Mouse (Mus musculus) heart, embryonic 10.5 days (tissue): ENCODE results near the gene Il3. TPM values are rescaled to one million over a fixed set of nuclear protein-coding genes. Genes with fewer than 3 reads are reported as not detected.

Experiments
- DNase-seq: peaks from one replicate; pipeline ENCODE4 v3.0.0-alpha.2; 2017; ENCODE audit warnings: low spot score
- H3K27ac ChIP-seq: fragments of 300-500 bp; sonication (generic); 2 replicates; pipeline ENCODE4 v1.5.1; 2016; ENCODE audit warnings: mild to moderate bottlenecking
- H3K27me3 ChIP-seq: fragments of 300-500 bp; sonication (generic); 2 replicates; pipeline ENCODE4 v1.6.1; 2016; ENCODE audit warnings: mild to moderate bottlenecking; ENCODE audit not compliant: poor library complexity, insufficient read depth, severe bottlenecking
- H3K36me3 ChIP-seq: fragments of 300-500 bp; sonication (generic); 2 replicates; pipeline ENCODE4 v1.6.1; 2016; ENCODE audit warnings: mild to moderate bottlenecking, moderate library complexity
- H3K4me1 ChIP-seq: fragments of 300-500 bp; sonication (generic); 2 replicates; pipeline ENCODE4 v1.6.1; 2016; ENCODE audit warnings: mild to moderate bottlenecking
- H3K4me3 ChIP-seq: fragments of 300-500 bp; sonication (generic); 2 replicates; pipeline ENCODE4 v1.5.1; 2016; ENCODE audit warnings: mild to moderate bottlenecking, moderate library complexity
- H3K9me3 ChIP-seq: fragments of 300-500 bp; sonication (generic); 2 replicates; pipeline ENCODE4 v1.6.1; 2016; ENCODE audit warnings: mild to moderate bottlenecking, moderate library complexity
- WGBS: fragments of 180-500 bp; shearing (Covaris S2); methylation state at CpG from one replicate; pipeline ENCODE4 v1.1.7; 2016; 5-methylcytosine and 5-hydroxymethylcytosine counted together
- polyA plus RNA-seq: library from polyadenylated mRNA; unstranded; fragments of >200 nt; fragmentation: Nextera tagmentation; extraction: Ambion mirVana; gene quantifications from 2 replicates; pipeline ENCODE4 v1.2.1, GENCODE M21; 2016

The Il3 gene
- polyA plus RNA-seq, 1 experiment from 2014 or later: not detected

DNA sequence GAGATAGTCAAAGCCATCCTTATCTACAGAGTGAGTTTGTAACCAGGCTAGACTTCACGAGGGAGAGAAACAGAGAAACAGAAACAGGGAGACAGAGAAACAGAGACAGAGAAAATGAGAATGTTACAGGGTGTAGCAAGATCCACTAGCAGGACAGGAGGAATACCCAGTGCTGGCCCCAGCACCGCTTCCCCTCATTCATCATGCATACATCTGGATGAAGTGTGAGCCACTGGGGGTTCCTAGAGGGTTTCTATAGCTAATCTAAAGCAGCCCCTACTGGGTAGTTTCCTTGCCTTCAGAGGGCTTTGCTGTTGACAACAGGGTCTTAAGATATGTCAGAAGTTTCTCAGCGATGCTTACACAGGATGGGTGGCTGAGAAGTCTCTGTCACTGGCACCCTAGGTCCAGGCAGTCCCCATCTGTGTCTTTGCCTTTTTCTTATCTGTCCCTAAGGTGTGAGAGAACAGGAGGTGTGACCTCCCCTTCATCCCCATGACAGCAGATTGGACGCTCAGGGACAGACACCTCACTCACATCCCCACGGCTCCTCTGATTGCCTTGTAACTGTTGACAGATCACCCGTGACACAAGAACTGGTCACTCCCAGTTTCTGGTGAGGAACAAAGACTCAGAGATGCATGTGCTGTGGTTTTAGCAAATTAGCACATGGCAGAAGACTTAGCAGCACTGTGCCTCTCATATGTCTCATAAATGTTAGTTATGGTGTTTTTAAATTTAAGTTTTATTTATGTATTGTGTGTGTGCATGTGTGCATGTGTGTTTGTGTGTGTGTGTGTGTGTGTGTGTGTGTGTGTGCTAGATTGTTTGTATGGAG, 47.0 kb downstream of the Il3 start:
- Histone ChIP-seq H3K27me3 (peaks cover 20% of the 10 kb centered on the region; the same call in 1 of the 2 replicates), H3K9me3 (no peaks in the 10 kb centered on the region), H3K27ac (no peak overlapping the region), H3K4me1 (peaks cover 14% of the 10 kb centered on the region), H3K36me3 (no peaks in the 10 kb centered on the region), H3K4me3 (no peak overlapping the region)
- peak; percentile 79 for DNase-seq
- WGBS: 26% methylated on average over 6 of the region's 6 CpGs

DNA sequence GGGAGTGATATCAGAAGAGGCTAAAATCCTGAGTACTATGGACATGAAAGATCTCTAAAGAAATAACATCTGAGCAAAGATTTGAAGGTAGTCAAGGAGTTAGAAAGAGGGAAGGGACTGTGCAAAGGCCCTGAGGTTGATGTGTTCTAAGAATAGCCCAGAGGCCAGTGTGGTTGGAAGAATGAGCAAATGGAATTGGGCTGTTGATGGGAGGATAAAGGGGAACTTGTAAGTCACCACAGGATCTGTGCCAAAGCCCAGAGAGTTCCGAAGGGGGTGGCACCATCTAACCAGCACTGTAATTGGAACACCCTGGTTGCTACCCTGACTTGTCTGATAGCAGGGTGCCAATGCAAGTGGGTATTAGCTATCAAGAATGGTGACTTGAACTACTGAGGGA, 47.9 kb downstream of the Il3 start:
- H3K27ac ChIP-seq: no peak overlapping the region
- no peaks in the 10 kb centered on the region for H3K36me3 ChIP-seq
- 92% methylated on average over 1 of the region's 1 CpGs for WGBS
- H3K9me3 ChIP-seq: no peaks in the 10 kb centered on the region
- peaks cover 18% of the 10 kb centered on the region; the same call in 1 of the 2 replicates for H3K27me3 ChIP-seq
- no peak overlapping the region for H3K4me3 ChIP-seq
- peaks cover 14% of the 10 kb centered on the region for H3K4me1 ChIP-seq
- no peak for DNase-seq

DNA sequence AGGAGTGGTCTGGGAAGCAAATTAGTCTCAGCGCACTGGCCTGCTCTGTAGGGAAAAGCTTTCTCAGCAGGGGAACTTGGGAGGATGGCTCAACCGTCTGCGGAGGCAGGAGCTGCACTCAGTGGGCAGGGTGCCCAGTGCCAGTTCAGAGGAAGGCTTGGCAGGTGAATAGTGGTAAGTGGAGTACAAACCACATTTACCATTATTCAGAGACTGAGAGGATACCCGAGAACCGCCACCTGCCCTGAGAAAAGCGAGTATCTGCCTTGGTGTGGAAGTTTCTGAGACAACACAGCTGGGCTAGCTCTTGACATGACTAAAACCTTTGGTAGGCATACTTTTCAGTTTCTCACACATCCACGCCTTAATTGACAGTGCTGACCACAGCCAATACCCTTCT, 49.7 kb downstream of the Il3 start:
- no peak overlapping the region for H3K27ac ChIP-seq
- H3K4me1 ChIP-seq: peaks cover 10% of the 10 kb centered on the region
- DNase-seq: no peak
- H3K4me3 ChIP-seq: no peak overlapping the region
- 66% methylated on average over 7 of the region's 7 CpGs for WGBS
- no peaks in the 10 kb centered on the region for H3K36me3 ChIP-seq
- no peaks in the 10 kb centered on the region for H3K9me3 ChIP-seq
- 0 out of 2 replicates have a peak, but pooled peaks cover 11% of the 10 kb centered on the region for H3K27me3 ChIP-seq

DNA sequence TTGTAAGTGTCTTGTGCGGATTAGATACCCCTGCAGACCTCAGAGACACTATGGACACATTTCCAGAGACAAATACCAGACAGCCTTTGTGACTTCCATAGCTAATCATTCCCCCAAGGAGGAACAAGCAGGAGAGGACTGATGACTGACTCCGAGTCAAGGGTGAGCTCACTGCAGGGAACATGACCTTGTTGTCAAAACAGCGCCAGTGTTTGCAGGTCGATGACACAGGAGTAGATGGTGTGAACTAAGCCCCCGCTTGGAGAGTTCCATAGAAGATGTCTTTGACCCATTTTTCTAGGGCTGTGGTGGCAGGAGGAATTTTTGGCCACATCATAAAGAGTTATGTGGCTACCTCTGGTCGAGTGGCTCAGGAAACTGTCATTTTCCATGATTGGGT, 51.0 kb downstream of the Il3 start:
- Histone ChIP-seq H3K36me3 (no peaks in the 10 kb centered on the region), H3K9me3 (no peaks in the 10 kb centered on the region), H3K27ac (no peak overlapping the region), H3K27me3 (0 out of 2 replicates have a peak, but pooled peaks cover 11% of the 10 kb centered on the region), H3K4me1 (peaks cover 10% of the 10 kb centered on the region), H3K4me3 (no peak overlapping the region)
- no peak for DNase-seq
- 66% methylated on average over 6 of the region's 6 CpGs for WGBS

Other genes starting within 250 kb of the Il3 start
- 3.4 and 4.5 TPM in 2 replicates for gene Slc22a4, start 239.2 kb downstream of the Il3 start, polyA plus RNA-seq
- 12.9 and 27.8 TPM in 2 replicates for gene Pdlim4, start 198.3 kb downstream of the Il3 start, polyA plus RNA-seq
- 57.7 and 69.0 TPM in 2 replicates for gene P4ha2, start 167.2 kb downstream of the Il3 start, polyA plus RNA-seq
- not detected in 2 replicates for gene Csf2, start 17.6 kb downstream of the Il3 start, polyA plus RNA-seq
- 1.1 and 1.2 TPM in 2 replicates for gene Acsl6, start 36.5 kb upstream of the Il3 start, polyA plus RNA-seq
- not detected in 2 replicates for gene Meikin, start 103.4 kb upstream of the Il3 start, polyA plus RNA-seq
- 7.4 and 8.1 TPM in 2 replicates for gene Fnip1, start 170.9 kb upstream of the Il3 start, polyA plus RNA-seq